Mouse (Mus musculus) stomach, postnatal 0 days (tissue): ENCODE data around the gene Efhd1. TPM values are rescaled to one million over a fixed set of nuclear protein-coding genes. Genes with fewer than 3 reads are reported as not detected.

Source experiments
- ATAC-seq: fragments of 200-750 bp; cut with Nextera tagmentation; 2 replicates; pipeline ENCODE4 v1.8.0; 2017; ENCODE audit not compliant: low FRiP score, low TSS enrichment
- DNase-seq: peaks from one replicate; pipeline ENCODE4 v3.0.0-alpha.2; 2016; ENCODE audit warnings: low spot score
- H3K27ac ChIP-seq: fragments of 300-500 bp; sonication (generic); replicated peaks from 2 replicates; pipeline ENCODE4 v1.5.1; 2014; ENCODE audit warnings: mild to moderate bottlenecking, control low read depth
- H3K27me3 ChIP-seq: fragments of 300-500 bp; sonication (generic); 2 replicates; pipeline ENCODE4 v1.6.1; 2014; ENCODE audit warnings: low read length; ENCODE audit not compliant: control insufficient read depth, insufficient read depth
- H3K36me3 ChIP-seq: fragments of 300-500 bp; sonication (generic); 2 replicates; pipeline ENCODE4 v1.6.1; 2014; ENCODE audit warnings: low read length, mixed read lengths; ENCODE audit not compliant: control insufficient read depth, insufficient read depth
- H3K4me1 ChIP-seq: fragments of 300-500 bp; sonication (generic); replicated peaks from 2 replicates; pipeline ENCODE4 v1.6.1; 2014; ENCODE audit warnings: antibody characterized with exemption; ENCODE audit not compliant: control insufficient read depth, insufficient read depth
- H3K4me2 ChIP-seq: fragments of 300-500 bp; sonication (generic); replicated peaks from 2 replicates; pipeline ENCODE4 v1.6.1; 2014; ENCODE audit warnings: low read depth, mild to moderate bottlenecking, control low read depth, moderate library complexity
- H3K4me3 ChIP-seq: fragments of 300-500 bp; sonication (generic); 2 replicates; pipeline ENCODE4 v1.5.1; 2014; ENCODE audit warnings: low read depth, low read length, control low read depth
- H3K9ac ChIP-seq: fragments of 300-500 bp; sonication (generic); 2 replicates; pipeline ENCODE4 v1.6.1; 2014; ENCODE audit warnings: mild to moderate bottlenecking, low read length, control low read depth, mixed read lengths
- H3K9me3 ChIP-seq: fragments of 300-500 bp; sonication (generic); 2 replicates; pipeline ENCODE4 v1.6.1; 2016; ENCODE audit warnings: low read length; ENCODE audit not compliant: control insufficient read depth
- CTCF ChIP-seq: IDR thresholded peaks from 2 replicates; pipeline ENCODE4 v1.5.1; 2016; ENCODE audit warnings: antibody characterized with exemption, low read depth, mild to moderate bottlenecking, moderate library complexity
- EP300 ChIP-seq: optimal IDR thresholded peaks from 2 replicates; pipeline ENCODE3; 2016; ENCODE audit warnings: antibody characterized with exemption
- WGBS: fragments of 180-500 bp; shearing (Covaris S2); extraction: QIAGEN DNeasy Blood & Tissue Kit; methylation state at CpG from one replicate; pipeline ENCODE4 v1.1.7; 2014; 5-methylcytosine and 5-hydroxymethylcytosine counted together
- polyA plus RNA-seq: library from polyadenylated mRNA; unstranded; fragments of >200 nt; fragmentation: Nextera tagmentation; extraction: Ambion mirVana; gene quantifications from 2 replicates; pipeline ENCODE4 v1.2.1, GENCODE M21; 2015

Efhd1 gene
- polyA plus RNA-seq, 1 experiment from 2014 or later: 0.50 TPM

DNA sequence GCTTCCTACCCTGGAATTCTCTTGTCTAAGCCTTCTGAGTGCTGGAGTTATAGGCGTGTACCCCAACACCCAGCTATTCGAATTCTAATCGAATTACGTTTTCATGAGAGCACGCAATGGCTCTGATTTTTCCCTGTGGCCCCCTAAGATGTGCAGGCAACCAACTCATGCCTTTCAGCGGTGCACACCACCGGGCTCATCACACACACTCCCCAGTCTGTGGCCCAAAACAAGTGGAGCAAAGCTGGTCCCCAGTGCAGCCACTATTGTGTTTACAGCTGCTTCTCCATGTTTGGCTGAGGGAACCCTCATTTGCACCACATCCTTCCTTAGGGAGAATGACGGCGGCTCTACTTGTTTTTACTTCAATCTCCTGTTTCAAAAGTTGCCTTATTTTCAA, 906 bp upstream of the Efhd1 start:
- Histone ChIP-seq H3K9me3 (no peaks in the 10 kb centered on the region), H3K4me2 (no peak overlapping the region), H3K27me3 (peaks cover 21% of the 10 kb centered on the region; the same call in 1 of the 2 replicates), H3K36me3 (no peaks in the 10 kb centered on the region), H3K9ac (no peak overlapping the region), H3K27ac (no peak overlapping the region), H3K4me3 (no peak overlapping the region), H3K4me1 (peaks cover 6% of the 10 kb centered on the region; the same call in 1 of the 2 replicates)
- DNase-seq (no peak), ATAC-seq (no peak)
- WGBS: 11% methylated on average over 9 of the region's 9 CpGs
- TF ChIP-seq EP300 (no peak), CTCF (no peak)

DNA sequence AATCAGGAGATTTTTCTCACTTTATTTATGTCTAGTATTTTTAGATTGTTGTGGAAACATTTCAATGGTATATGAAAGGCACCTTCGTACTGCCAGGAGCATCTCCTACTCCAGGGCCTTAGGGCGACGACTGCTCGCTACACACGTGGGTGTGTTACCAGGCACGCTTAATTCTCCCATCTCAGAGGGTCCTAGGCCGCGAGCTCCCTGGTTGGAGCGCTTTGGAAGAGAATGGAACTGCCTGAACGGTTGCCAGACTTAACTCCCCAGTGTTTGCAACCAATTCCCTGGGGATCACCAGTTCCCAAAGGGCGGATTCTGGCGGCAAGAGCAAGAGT, 398 bp upstream of the Efhd1 start:
- TF ChIP-seq EP300: no peak
- no peak for TF ChIP-seq CTCF
- H3K4me3 ChIP-seq: peak overlapping the region; percentile 46
- no peaks in the 10 kb centered on the region for H3K9me3 ChIP-seq
- ATAC-seq (no peak), DNase-seq (no peak)
- WGBS: 4% methylated on average over 12 of the region's 12 CpGs
- H3K27me3 ChIP-seq: peaks cover 21% of the 10 kb centered on the region; the same call in 1 of the 2 replicates
- H3K4me1 ChIP-seq: peaks cover 6% of the 10 kb centered on the region; the same call in 1 of the 2 replicates
- peak overlapping the region; percentile 76 for H3K4me2 ChIP-seq
- no peaks in the 10 kb centered on the region for H3K36me3 ChIP-seq
- no peak overlapping the region for H3K27ac ChIP-seq
- no peak overlapping the region for H3K9ac ChIP-seq

DNA sequence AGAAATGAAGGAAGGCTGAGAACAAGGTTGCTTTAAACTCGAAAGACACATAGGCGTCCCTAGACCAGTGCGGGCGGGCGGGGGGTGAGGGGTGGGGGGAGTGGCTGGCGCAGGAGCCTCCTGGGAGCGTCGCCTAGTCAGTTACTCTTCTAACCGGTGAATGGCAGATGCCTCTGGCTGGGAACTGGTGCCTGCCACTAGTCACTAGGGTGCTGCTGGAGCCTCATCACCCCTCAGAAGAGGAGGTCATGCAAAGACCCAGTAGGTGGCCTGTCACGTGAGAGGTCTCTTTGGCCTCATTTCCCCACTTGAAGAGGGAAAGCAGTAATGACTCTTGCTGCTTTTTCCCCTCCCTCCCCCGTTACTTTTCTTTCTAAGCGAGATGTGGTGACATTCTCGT, 1.0 kb downstream of the Efhd1 start:
- H3K4me1 ChIP-seq: peaks cover 6% of the 10 kb centered on the region; the same call in 1 of the 2 replicates
- H3K27me3 ChIP-seq: peaks cover 19% of the 10 kb centered on the region; the same call in 1 of the 2 replicates
- H3K9me3 ChIP-seq: no peaks in the 10 kb centered on the region
- no peaks in the 10 kb centered on the region for H3K36me3 ChIP-seq
- H3K27ac ChIP-seq: no peak overlapping the region
- TF ChIP-seq CTCF: no peak
- H3K4me2 ChIP-seq: peak overlapping the region; percentile 76; the same call in 1 of the 2 replicates
- no peak overlapping the region for H3K9ac ChIP-seq
- 2% methylated on average over 13 of the region's 13 CpGs for WGBS
- no peak for ATAC-seq
- peak overlapping the region; percentile 46 for H3K4me3 ChIP-seq
- DNase-seq: no peak

DNA sequence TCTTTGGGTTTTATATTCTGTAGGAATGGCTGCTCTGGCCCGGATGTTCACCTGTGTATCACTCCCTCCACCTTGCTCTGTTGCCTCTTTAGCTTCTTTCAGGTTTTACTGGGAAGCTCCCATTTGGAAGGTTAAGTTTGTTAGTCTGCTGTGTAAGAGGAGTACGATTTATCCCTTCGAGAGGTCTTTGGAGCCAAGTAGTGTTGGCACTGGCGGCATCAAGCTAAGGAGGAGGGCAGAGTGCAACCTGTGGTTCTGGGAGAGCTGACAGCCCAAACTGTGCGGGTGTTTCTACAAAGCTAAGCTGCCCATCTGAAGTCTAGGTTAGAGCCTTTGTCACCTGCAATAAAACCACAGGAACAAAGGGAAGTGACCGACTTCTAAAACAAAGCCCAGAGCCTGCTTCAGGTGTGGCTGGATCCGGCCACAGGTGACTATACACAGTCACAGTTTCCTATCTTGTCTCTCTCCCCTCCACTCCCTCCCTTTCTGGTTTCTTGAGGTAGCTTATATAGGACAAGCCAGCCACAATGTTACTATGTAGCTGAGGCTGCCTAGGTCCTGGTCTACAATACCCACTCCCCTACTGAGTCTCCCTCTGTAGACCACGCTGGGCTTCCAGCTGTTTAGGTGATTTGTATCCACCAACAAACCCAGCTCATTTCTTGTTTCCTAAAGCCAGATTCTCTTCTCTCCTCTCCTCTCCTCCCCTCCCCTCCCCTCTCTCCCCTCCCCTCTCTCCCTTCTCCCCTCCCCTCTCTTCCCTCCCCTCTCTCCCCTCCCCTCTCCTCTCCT, 2.3 kb downstream of the Efhd1 start:
- no peaks in the 10 kb centered on the region for H3K9me3 ChIP-seq
- TF ChIP-seq CTCF (no peak), EP300 (no peak)
- peaks cover 9% of the 10 kb centered on the region; the same call in 1 of the 2 replicates for H3K4me1 ChIP-seq
- no peak overlapping the region for H3K9ac ChIP-seq
- H3K27me3 ChIP-seq: peaks cover 19% of the 10 kb centered on the region; the same call in 1 of the 2 replicates
- DNase-seq (no peak), ATAC-seq (no peak)
- WGBS: 26% methylated on average over 8 of the region's 8 CpGs
- H3K36me3 ChIP-seq: no peaks in the 10 kb centered on the region
- no peak overlapping the region for H3K4me3 ChIP-seq
- no peak overlapping the region for H3K27ac ChIP-seq
- no peak overlapping the region for H3K4me2 ChIP-seq

- Histone ChIP-seq H3K9ac (no peak overlapping the region), H3K27me3 (0 out of 2 replicates have a peak, but pooled peaks cover 8% of the 10 kb centered on the region), H3K36me3 (no peaks in the 10 kb centered on the region), H3K9me3 (no peaks in the 10 kb centered on the region), H3K4me1 (0 out of 2 replicates have a peak, but pooled peaks cover 2% of the 10 kb centered on the region), H3K4me2 (no peak overlapping the region), H3K27ac (no peak overlapping the region), H3K4me3 (no peak overlapping the region)
- no peak for ATAC-seq
- TF ChIP-seq EP300 (no peak), CTCF (no peak)
- WGBS: 48% methylated on average over 3 of the region's 3 CpGs
- DNase-seq: no peak
Measured at GRCm38 (mm10) chr1:87270204-87270603, 6.0 kb downstream of the Efhd1 start.
